Mouse (Mus musculus) heart, embryonic 13.5 days (tissue): Measurements from ENCODE around the gene Ctrl. TPM values are rescaled to one million over a fixed set of nuclear protein-coding genes. Genes with fewer than 3 reads are reported as not detected.

Source experiments
- ATAC-seq: fragments of 200-750 bp; cut with Nextera tagmentation; 2 replicates; pipeline ENCODE4 v1.8.0; 2017; ENCODE audit warnings: moderate TSS enrichment; ENCODE audit not compliant: insufficient number of reproducible peaks, low FRiP score, low TSS enrichment; ENCODE audit errors: extremely low read depth
- H3K27ac ChIP-seq: fragments of 300-500 bp; sonication (generic); replicated peaks from 2 replicates; pipeline ENCODE4 v1.5.1; 2015; ENCODE audit warnings: moderate library complexity, mild to moderate bottlenecking, inconsistent platforms
- H3K27me3 ChIP-seq: fragments of 300-500 bp; sonication (generic); replicated peaks from 2 replicates; pipeline ENCODE4 v1.6.1; 2015; ENCODE audit warnings: mild to moderate bottlenecking, inconsistent platforms
- H3K36me3 ChIP-seq: fragments of 300-500 bp; sonication (generic); 2 replicates; pipeline ENCODE4 v1.6.1; 2015; ENCODE audit warnings: mild to moderate bottlenecking, inconsistent platforms
- H3K4me1 ChIP-seq: fragments of 300-500 bp; sonication (generic); 2 replicates; pipeline ENCODE4 v1.6.1; 2015; ENCODE audit warnings: inconsistent platforms
- H3K4me2 ChIP-seq: fragments of 300-500 bp; sonication (generic); 2 replicates; pipeline ENCODE4 v1.6.1; 2015; ENCODE audit warnings: inconsistent platforms, mild to moderate bottlenecking, moderate library complexity
- H3K4me3 ChIP-seq: fragments of 300-500 bp; sonication (generic); 2 replicates; pipeline ENCODE4 v1.5.1; 2015; ENCODE audit warnings: moderate library complexity, mild to moderate bottlenecking, inconsistent platforms
- H3K9ac ChIP-seq: fragments of 300-500 bp; sonication (generic); 2 replicates; pipeline ENCODE4 v1.6.1; 2015; ENCODE audit warnings: inconsistent platforms, mild to moderate bottlenecking, moderate library complexity
- H3K9me3 ChIP-seq: fragments of 300-500 bp; sonication (generic); 2 replicates; pipeline ENCODE4 v1.6.1; 2016; ENCODE audit warnings: inconsistent platforms
- WGBS: fragments of 180-500 bp; shearing (Covaris S2); methylation state at CpG from one replicate; pipeline ENCODE4 v1.1.7; 2015; ENCODE audit warnings: mixed read lengths; 5-methylcytosine and 5-hydroxymethylcytosine counted together
- polyA plus RNA-seq: library from polyadenylated mRNA; unstranded; fragments of >200 nt; fragmentation: Nextera tagmentation; extraction: Ambion mirVana; gene quantifications from 2 replicates; pipeline ENCODE4 v1.2.1, GENCODE M21; 2015

Gene Ctrl
- polyA plus RNA-seq, 1 experiment from 2014 or later: 1.1 TPM

DNA sequence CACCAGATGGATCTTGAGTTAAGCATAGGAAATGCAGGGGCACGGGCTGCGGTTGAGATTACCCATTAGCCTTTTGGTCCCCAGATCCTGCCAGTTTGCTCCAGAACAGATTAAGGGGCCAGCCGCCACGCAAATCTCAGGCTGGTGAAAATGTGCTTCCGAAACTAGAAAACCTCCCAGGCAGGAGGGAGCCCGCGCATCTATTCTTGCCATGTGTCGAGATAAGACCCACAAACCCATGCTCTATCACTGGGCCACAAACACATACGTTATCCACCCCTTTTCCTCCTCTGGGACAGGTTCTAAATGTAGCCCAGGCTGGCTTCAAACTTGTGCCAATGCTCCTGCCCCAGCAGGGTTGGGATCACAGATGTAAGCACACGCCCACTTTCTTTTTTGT is 27.9 kb upstream of the Ctrl start:
- no peak overlapping the region for H3K4me3 ChIP-seq
- no peak overlapping the region for H3K27ac ChIP-seq
- peaks cover 71% of the 10 kb centered on the region for H3K4me1 ChIP-seq
- WGBS: 67% methylated on average over 10 of the region's 10 CpGs
- peaks cover 44% of the 10 kb centered on the region for H3K36me3 ChIP-seq
- H3K27me3 ChIP-seq: no peaks in the 10 kb centered on the region
- no peak overlapping the region for H3K4me2 ChIP-seq
- H3K9me3 ChIP-seq: no peaks in the 10 kb centered on the region
- H3K9ac ChIP-seq: no peak overlapping the region
- no peak for ATAC-seq

GRCm38 (mm10) chr8:105961101-105961500 is 27.4 kb upstream of the Ctrl start:
- WGBS: 74% methylated on average over 14 of the region's 14 CpGs
- no peak overlapping the region for H3K27ac ChIP-seq
- H3K4me2 ChIP-seq: no peak overlapping the region
- no peak overlapping the region for H3K4me3 ChIP-seq
- no peak overlapping the region for H3K9ac ChIP-seq
- no peaks in the 10 kb centered on the region for H3K9me3 ChIP-seq
- peaks cover 49% of the 10 kb centered on the region for H3K36me3 ChIP-seq
- ATAC-seq: no peak
- peaks cover 70% of the 10 kb centered on the region for H3K4me1 ChIP-seq
- no peaks in the 10 kb centered on the region for H3K27me3 ChIP-seq

GRCm38 (mm10) chr8:105959350-105959749 is 25.7 kb upstream of the Ctrl start:
- Histone ChIP-seq H3K9ac (no peak overlapping the region), H3K9me3 (no peaks in the 10 kb centered on the region), H3K36me3 (peaks cover 66% of the 10 kb centered on the region), H3K4me3 (no peak overlapping the region), H3K27ac (no peak overlapping the region), H3K4me1 (peaks cover 62% of the 10 kb centered on the region), H3K27me3 (no peaks in the 10 kb centered on the region), H3K4me2 (no peak overlapping the region)
- ATAC-seq: no peak
- WGBS: 75% methylated on average over 7 of the region's 7 CpGs

DNA sequence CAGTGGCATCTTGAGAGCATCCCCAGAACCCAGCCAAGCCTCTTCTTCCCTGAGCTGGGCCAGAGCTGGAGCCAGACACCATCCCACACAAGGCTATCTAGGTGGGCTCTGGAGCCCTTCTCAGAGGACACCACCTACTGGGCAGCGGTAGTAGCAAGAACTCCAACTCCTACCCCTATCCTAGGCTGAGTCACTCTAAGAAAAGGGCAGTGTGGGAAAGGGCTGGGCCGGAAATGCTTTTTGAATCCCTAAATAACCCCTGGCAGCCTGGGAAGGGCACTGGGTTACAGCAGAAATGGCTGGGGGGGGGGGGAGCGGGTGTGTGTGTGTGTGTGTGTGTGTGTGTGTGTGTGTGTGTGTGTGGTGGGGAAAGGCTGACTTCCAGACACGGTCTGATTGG is 24.2 kb upstream of the Ctrl start:
- 55% methylated on average over 3 of the region's 4 CpGs for WGBS
- Histone ChIP-seq H3K4me1 (peaks cover 47% of the 10 kb centered on the region), H3K9me3 (no peaks in the 10 kb centered on the region), H3K36me3 (peaks cover 76% of the 10 kb centered on the region), H3K4me3 (no peak overlapping the region), H3K4me2 (no peak overlapping the region), H3K9ac (no peak overlapping the region; the same call in 1 of the 2 replicates), H3K27ac (0 out of 2 replicates have a peak overlapping the region, but pooled peaks have one; percentile 24), H3K27me3 (no peaks in the 10 kb centered on the region)
- ATAC-seq: no peak

GRCm38 (mm10) chr8:105956556-105956955 is 22.9 kb upstream of the Ctrl start:
- H3K4me3 ChIP-seq: no peak overlapping the region
- WGBS: 51% methylated on average over 4 of the region's 4 CpGs
- H3K9ac ChIP-seq: no peak overlapping the region
- peaks cover 38% of the 10 kb centered on the region for H3K4me1 ChIP-seq
- H3K27me3 ChIP-seq: no peaks in the 10 kb centered on the region
- no peak overlapping the region for H3K4me2 ChIP-seq
- peak overlapping the region; percentile 13; the same call in 1 of the 2 replicates for H3K27ac ChIP-seq
- peaks cover 88% of the 10 kb centered on the region for H3K36me3 ChIP-seq
- ATAC-seq: no peak
- H3K9me3 ChIP-seq: no peaks in the 10 kb centered on the region

DNA sequence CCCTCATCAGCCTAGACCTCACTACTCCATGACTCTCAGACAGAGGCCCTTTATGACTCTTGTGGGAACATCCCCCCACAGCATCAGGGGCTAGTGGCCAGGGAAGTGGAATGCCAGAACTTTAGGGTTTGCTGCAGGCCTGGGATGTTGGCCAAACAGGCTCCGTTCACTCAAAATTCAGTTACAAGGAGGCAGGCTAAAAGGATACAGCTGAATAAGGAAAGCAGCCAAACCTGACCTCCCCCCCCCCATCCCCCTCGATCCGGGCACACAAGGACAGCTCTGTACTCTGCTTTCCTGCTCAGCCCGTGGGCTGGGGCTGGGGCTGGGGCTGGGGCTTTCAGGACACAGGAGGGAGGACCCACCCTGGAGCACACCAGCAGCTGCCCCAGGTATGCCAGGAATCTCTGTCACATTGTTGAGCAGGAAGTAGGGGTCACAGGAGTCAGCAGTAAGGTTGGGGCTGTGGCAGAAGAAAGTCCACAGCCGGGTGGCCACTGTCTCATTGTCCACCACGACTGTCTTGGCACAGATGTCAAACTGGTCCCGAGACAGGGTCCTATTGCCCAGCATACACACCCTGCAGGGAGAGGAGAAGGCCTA is 17.5 kb upstream of the Ctrl start:
- ATAC-seq: no peak
- Histone ChIP-seq H3K27me3 (no peaks in the 10 kb centered on the region), H3K27ac (peak overlapping the region; percentile 73), H3K4me3 (no peak overlapping the region), H3K9me3 (no peaks in the 10 kb centered on the region), H3K4me1 (peaks cover 40% of the 10 kb centered on the region), H3K9ac (0 out of 2 replicates have a peak overlapping the region, but pooled peaks have one; percentile 13), H3K4me2 (no peak overlapping the region), H3K36me3 (peaks cover 99% of the 10 kb centered on the region)
- 25% methylated on average over 7 of the region's 7 CpGs for WGBS

- H3K36me3 ChIP-seq: peaks cover 99% of the 10 kb centered on the region
- peaks cover 38% of the 10 kb centered on the region for H3K4me1 ChIP-seq
- H3K27ac ChIP-seq: peak overlapping the region; percentile 70
- ATAC-seq: peak; percentile 52; the same call in 1 of the 2 replicates
- H3K4me2 ChIP-seq: no peak overlapping the region
- H3K9ac ChIP-seq: peak overlapping the region; percentile 65
- no peaks in the 10 kb centered on the region for H3K9me3 ChIP-seq
- 35% methylated on average over 10 of the region's 10 CpGs for WGBS
- no peaks in the 10 kb centered on the region for H3K27me3 ChIP-seq
- H3K4me3 ChIP-seq: no peak overlapping the region
These were observed 15.7 kb upstream of the Ctrl start for GRCm38 (mm10) chr8:105949350-105949749.

- no peak within 1 kb of the TSS for H3K4me2 ChIP-seq
- H3K4me3 ChIP-seq: no peak within 1 kb of the TSS
- no peaks in the 10 kb centered on the region for H3K9me3 ChIP-seq
- H3K27me3 ChIP-seq: no peaks in the 10 kb centered on the region
- WGBS: 75% methylated on average over 8 of the region's 8 CpGs
- ATAC-seq: no peak
- H3K9ac ChIP-seq: no peak within 1 kb of the TSS
- H3K27ac ChIP-seq: no peak within 1 kb of the TSS
- peaks cover 91% of the 10 kb centered on the region for H3K36me3 ChIP-seq
- peaks cover 10% of the 10 kb centered on the region for H3K4me1 ChIP-seq
These were observed 9.7 kb upstream of the Ctrl start, which contains the start of gene Lcat for GRCm38 (mm10) chr8:105943321-105943739. TSS of gene Lcat (minus strand) at chr8:105943382.

GRCm38 (mm10) chr8:105942542-105942941 is 8.9 kb upstream of the Ctrl start:
- no peak for ATAC-seq
- H3K4me1 ChIP-seq: peaks cover 10% of the 10 kb centered on the region
- no peaks in the 10 kb centered on the region for H3K9me3 ChIP-seq
- no peak overlapping the region for H3K4me2 ChIP-seq
- H3K9ac ChIP-seq: no peak overlapping the region
- no peak overlapping the region for H3K27ac ChIP-seq
- H3K36me3 ChIP-seq: peaks cover 84% of the 10 kb centered on the region
- no peak overlapping the region for H3K4me3 ChIP-seq
- H3K27me3 ChIP-seq: no peaks in the 10 kb centered on the region
- 96% methylated on average over 5 of the region's 5 CpGs for WGBS

DNA sequence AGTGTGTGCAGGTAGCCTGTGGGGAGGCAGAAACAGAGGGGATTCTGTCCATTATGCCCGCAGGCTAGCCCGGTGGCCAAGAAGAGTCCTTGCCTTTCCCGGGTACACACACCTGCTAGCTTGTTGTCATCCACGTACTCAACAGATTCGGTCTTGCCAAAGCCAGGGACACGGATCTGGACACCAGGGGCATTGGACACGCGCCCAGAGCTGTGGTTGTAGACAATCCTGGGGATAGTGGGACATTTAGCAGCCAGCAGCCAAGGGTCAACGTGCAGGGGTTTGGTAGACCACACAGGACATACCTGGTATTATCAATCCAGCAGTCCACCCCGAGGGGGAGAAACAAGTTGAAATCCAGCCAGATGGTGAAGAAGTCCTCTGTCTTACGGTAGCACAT is 8.4 kb upstream of the Ctrl start:
- Histone ChIP-seq H3K27ac (no peak overlapping the region), H3K9ac (no peak overlapping the region), H3K9me3 (no peaks in the 10 kb centered on the region), H3K4me3 (no peak overlapping the region), H3K27me3 (no peaks in the 10 kb centered on the region), H3K4me2 (no peak overlapping the region), H3K4me1 (peaks cover 10% of the 10 kb centered on the region), H3K36me3 (peaks cover 78% of the 10 kb centered on the region)
- WGBS: 88% methylated on average over 11 of the region's 11 CpGs
- no peak for ATAC-seq

DNA sequence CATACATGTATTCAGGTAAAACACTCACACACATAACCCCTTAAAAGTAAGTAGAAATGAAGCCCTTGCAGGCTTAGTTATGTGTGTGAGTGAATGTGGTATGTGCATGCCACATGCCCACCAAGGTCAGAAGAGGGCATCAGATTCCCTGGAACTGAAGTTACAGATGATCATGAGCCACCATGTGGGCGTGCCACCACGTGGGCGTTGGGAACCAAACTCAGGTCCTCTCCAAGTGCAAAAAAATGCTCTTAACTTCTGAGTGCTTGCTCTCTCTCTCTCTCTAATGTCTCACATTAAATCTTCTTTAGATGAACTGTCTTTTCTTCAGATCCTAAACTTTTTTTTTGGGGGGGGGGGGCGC is 4.6 kb upstream of the Ctrl start, which contains the start of gene Psmb10:
Gene Psmb10 (minus strand): TSS at position 139 of the 364 bp plus-strand sequence.
- peak within 1 kb of the TSS; percentile 85 for H3K4me3 ChIP-seq
- ATAC-seq: no peak
- H3K27me3 ChIP-seq: no peaks in the 10 kb centered on the region
- H3K9me3 ChIP-seq: no peaks in the 10 kb centered on the region
- H3K4me1 ChIP-seq: peaks cover 24% of the 10 kb centered on the region
- peaks cover 47% of the 10 kb centered on the region for H3K36me3 ChIP-seq
- WGBS: 19% methylated on average over 4 of the region's 4 CpGs
- peak within 1 kb of the TSS; percentile 98 for H3K4me2 ChIP-seq
- peak within 1 kb of the TSS; percentile 95 for H3K27ac ChIP-seq
- peak within 1 kb of the TSS; percentile 93 for H3K9ac ChIP-seq
